Comparison of ENCODE assay signal across 8 mouse cellular contexts in genomic region chr15:96666663-96667062, GRCm38 (mm10). TPM values are rescaled to one million over a fixed set of nuclear protein-coding genes. Genes with fewer than 3 reads are reported as not detected.
A peak's percentile ranks its signal among the peaks of the same experiment; 100 is the strongest.
DNase-seq lines count a peak whose midpoint lies in the region; ATAC-seq and TF ChIP-seq lines count a peak whose summit lies in the region.

No protein-coding gene starts in this region.

- H3K9me3 ChIP-seq in E14TG2a.4 (ENCODE audit: low read length), result no peaks in the 10 kb centered on the region
- H3K9me3 ChIP-seq in embryonic facial prominence, embryonic 12.5 days, result no peaks in the 10 kb centered on the region
- no peaks in the 10 kb centered on the region for H3K9me3 ChIP-seq in heart, embryonic 14.5 days (ENCODE audit: control insufficient read depth, low read length)
- no peaks in the 10 kb centered on the region for H3K9me3 ChIP-seq in neural tube, embryonic 15.5 days (replicated peaks)

- no peak for TF ChIP-seq POLR2A in lung, adult 2 months (IDR thresholded peaks at IDR 0.05; ENCODE audit: borderline replicate concordance, extremely low read depth, low read depth, low read length)

- peak; percentile 81 for DNase-seq in adrenal gland, postnatal 14 days
- DNase-seq in kidney, postnatal 25 days, result peak; percentile 52 to 78
- DNase-seq in lung, adult 2 months, result peak; percentile 46
- DNase-seq in urinary bladder, postnatal 36 days (ENCODE audit: low spot score in 2 of 2), result peak; percentile 49 to 62

- peak overlapping the region; percentile 43 for H3K4me2 ChIP-seq in embryonic facial prominence, embryonic 12.5 days (replicated peaks)
- H3K4me2 ChIP-seq in heart, embryonic 14.5 days (ENCODE audit: low read length), result peak overlapping the region; percentile 36
- peak overlapping the region; percentile 53 for H3K4me2 ChIP-seq in neural tube, embryonic 15.5 days

- no peak overlapping the region for H3K4me3 ChIP-seq in E14TG2a.4 (replicated peaks; ENCODE audit: low read length)
- H3K4me3 ChIP-seq in embryonic facial prominence, embryonic 12.5 days, result no peak overlapping the region
- H3K4me3 ChIP-seq in heart, embryonic 14.5 days (ENCODE audit: control insufficient read depth in 1 of 2, insufficient read depth in 1 of 2, low read depth in 1 of 2, low read length in 2 of 2), result peak overlapping the region; percentile 2 to 13; a peak in 2 of 4 replicates
- no peak overlapping the region for H3K4me3 ChIP-seq in lung, adult 2 months (replicated peaks; ENCODE audit: extremely low read depth, low read depth, low read length)
- no peak overlapping the region for H3K4me3 ChIP-seq in neural tube, embryonic 15.5 days (replicated peaks)

- H3K36me3 ChIP-seq in E14TG2a.4 (ENCODE audit: insufficient read depth, low read length), result no peaks in the 10 kb centered on the region
- H3K36me3 ChIP-seq in embryonic facial prominence, embryonic 12.5 days, result no peaks in the 10 kb centered on the region
- no peaks in the 10 kb centered on the region for H3K36me3 ChIP-seq in heart, embryonic 14.5 days (ENCODE audit: control insufficient read depth, insufficient read depth, low read length)
- no peaks in the 10 kb centered on the region for H3K36me3 ChIP-seq in neural tube, embryonic 15.5 days

- WGBS in embryonic facial prominence, embryonic 12.5 days, result 4% methylated on average over 7 of the region's 7 CpGs
- 3% methylated on average over 7 of the region's 7 CpGs for WGBS in heart, embryonic 14.5 days
- 3% methylated on average over 7 of the region's 7 CpGs for WGBS in lung, adult 2 months
- 4% methylated on average over 7 of the region's 7 CpGs for WGBS in neural tube, embryonic 15.5 days

- H3K9ac ChIP-seq in embryonic facial prominence, embryonic 12.5 days, result no peak overlapping the region
- no peak overlapping the region for H3K9ac ChIP-seq in heart, embryonic 14.5 days (ENCODE audit: low read length)
- H3K9ac ChIP-seq in neural tube, embryonic 15.5 days (replicated peaks), result no peak overlapping the region

- H3K27ac ChIP-seq in embryonic facial prominence, embryonic 12.5 days, result no peak overlapping the region
- no peak overlapping the region for H3K27ac ChIP-seq in heart, embryonic 14.5 days (replicated peaks in 1 of 2; ENCODE audit: control insufficient read depth in 1 of 2, insufficient read depth in 1 of 2, low read depth in 2 of 2, low read length in 2 of 2)
- H3K27ac ChIP-seq in neural tube, embryonic 15.5 days (replicated peaks), result no peak overlapping the region

- peaks cover 8% of the 10 kb centered on the region for H3K27me3 ChIP-seq in E14TG2a.4 (ENCODE audit: insufficient read depth, low read length)
- no peaks in the 10 kb centered on the region; the same call in 1 of the 2 replicates for H3K27me3 ChIP-seq in embryonic facial prominence, embryonic 12.5 days
- no peaks in the 10 kb centered on the region for H3K27me3 ChIP-seq in heart, embryonic 14.5 days (ENCODE audit: control insufficient read depth, insufficient read depth, low read length)
- H3K27me3 ChIP-seq in neural tube, embryonic 15.5 days (replicated peaks), result no peaks in the 10 kb centered on the region

- TF ChIP-seq CTCF in E14TG2a.4 (conservative IDR thresholded peaks at IDR 0.05; ENCODE audit: low read length), result peak; percentile 84
- TF ChIP-seq CTCF in lung, adult 2 months (IDR thresholded peaks at IDR 0.05; ENCODE audit: insufficient read depth, low read length), result peak; percentile 71

- peaks cover 13% of the 10 kb centered on the region for H3K4me1 ChIP-seq in E14TG2a.4 (replicated peaks; ENCODE audit: low read depth, low read length)
- H3K4me1 ChIP-seq in embryonic facial prominence, embryonic 12.5 days, result no peaks in the 10 kb centered on the region
- no peaks in the 10 kb centered on the region for H3K4me1 ChIP-seq in heart, embryonic 14.5 days (ENCODE audit: control insufficient read depth in 2 of 2, insufficient read depth in 2 of 2, low read length in 2 of 2)
- H3K4me1 ChIP-seq in lung, adult 2 months (ENCODE audit: control insufficient read depth, insufficient read depth, low read length), result peaks cover 3% of the 10 kb centered on the region
- H3K4me1 ChIP-seq in neural tube, embryonic 15.5 days, result peaks cover 7% of the 10 kb centered on the region; the same call in 1 of the 2 replicates

- ATAC-seq in embryonic facial prominence, embryonic 12.5 days (ENCODE audit: insufficient number of reproducible peaks, insufficient read depth, low FRiP score, low TSS enrichment), result no peak
- no peak for ATAC-seq in heart, embryonic 14.5 days (ENCODE audit: insufficient number of reproducible peaks, insufficient read depth, low FRiP score, low read depth)
- no peak for ATAC-seq in neural tube, embryonic 15.5 days (ENCODE audit: low FRiP score)

RNA-seq across cellular contexts. Expression of gene Slc38a1, which starts 23.9 kb away (rescaled TPM):
- total RNA-seq in adrenal gland, postnatal 14 days (2021), result 43.1 and 51.9 TPM in 2 replicates
- polyA plus RNA-seq in embryonic facial prominence, embryonic 12.5 days (2016; fragmentation: Nextera tagmentation; extraction: Ambion mirVana), result 89.6 and 93.6 TPM in 2 replicates
- 72.8 and 80.8 TPM in 2 replicates for polyA plus RNA-seq in heart, embryonic 14.5 days (2014; fragmentation: Nextera tagmentation; extraction: Ambion mirVana)
- polyA plus RNA-seq in lung, adult 2 months (2012; rRNA removed), result 17.6 and 19.9 TPM in 2 replicates
- polyA plus RNA-seq in neural tube, embryonic 15.5 days (2015; fragmentation: Nextera tagmentation; extraction: Ambion mirVana), result 127 and 134 TPM in 2 replicates

RNA-seq across cellular contexts. Expression of gene Slc38a2, which starts 32.9 kb away (rescaled TPM):
- 145 and 167 TPM in 2 replicates for total RNA-seq in adrenal gland, postnatal 14 days (2021)
- polyA plus RNA-seq in embryonic facial prominence, embryonic 12.5 days (2016; fragmentation: Nextera tagmentation; extraction: Ambion mirVana), result 175 and 179 TPM in 2 replicates
- polyA plus RNA-seq in heart, embryonic 14.5 days (2014; fragmentation: Nextera tagmentation; extraction: Ambion mirVana), result 191 TPM in 2 replicates
- 23.0 and 37.9 TPM in 2 replicates for polyA plus RNA-seq in lung, adult 2 months (2012; rRNA removed)
- 89.3 and 93.9 TPM in 2 replicates for polyA plus RNA-seq in neural tube, embryonic 15.5 days (2015; fragmentation: Nextera tagmentation; extraction: Ambion mirVana)

Comparison
In these comparisons a context has a peak if more than half of its experiments do, and no peak if none do; other contexts are left out.
1. H3K4me3 ChIP-seq: peak in heart, embryonic 14.5 days (2 of 2); none in E14TG2a.4 (single experiment), embryonic facial prominence, embryonic 12.5 days (single experiment), lung, adult 2 months (single experiment) and neural tube, embryonic 15.5 days (single experiment).
2. Peak in every context shown above with its lines, with median percentiles within 50 percentile points of each other: DNase-seq and H3K4me2 ChIP-seq.